Mouse (Mus musculus) kidney, adult 2 months (tissue): Measurements from ENCODE around the gene Rdm1.
"Not testable (repeated sequence)": the region's sequence is repeated elsewhere in the genome, so short reads cannot be mapped to it uniquely, and the experiment has no call there.

Experiments
- CTCF ChIP-seq: fragments of 200-500 bp; conservative IDR thresholded peaks from 2 replicates; pipeline ENCODE4 v1.5.1; 2011; ENCODE audit warnings: low read depth, mild to moderate bottlenecking, control low read depth, low read length, moderate library complexity, mixed read lengths; ENCODE audit not compliant: insufficient read depth, insufficient read length
- POLR2A ChIP-seq: fragments of 200-500 bp; IDR thresholded peaks from one replicate; pipeline ENCODE4 v1.6.1; 2011; ENCODE audit warnings: low read depth, low read length, control low read depth

- not testable (repeated sequence) for TF ChIP-seq CTCF, POLR2A
Measured at GRCm38 (mm10) chr11:101645411-101646282, 18.7 kb downstream of the Rdm1 start.
